Mouse (Mus musculus) forebrain, embryonic 16.5 days (tissue): ENCODE measurements around the gene Ppcdc. TPM values are rescaled to one million over a fixed set of nuclear protein-coding genes. Genes with fewer than 3 reads are reported as not detected.

Source experiments
- ATAC-seq: fragments of 200-750 bp; cut with Nextera tagmentation; 2 replicates; pipeline ENCODE4 v1.8.0; 2017; ENCODE audit warnings: mild to moderate bottlenecking, moderate library complexity
- H3K27ac ChIP-seq: fragments of 300-500 bp; sonication (generic); 2 replicates; pipeline ENCODE4 v1.5.1; 2014; ENCODE audit warnings: low read length, control low read depth
- H3K27me3 ChIP-seq: fragments of 300-500 bp; sonication (generic); replicated peaks from 2 replicates; pipeline ENCODE4 v1.6.1; 2014; ENCODE audit warnings: low read length; ENCODE audit not compliant: control insufficient read depth, insufficient read depth
- H3K36me3 ChIP-seq: fragments of 300-500 bp; sonication (generic); 2 replicates; pipeline ENCODE4 v1.6.1; 2014; ENCODE audit not compliant: control insufficient read depth, insufficient read depth
- H3K4me1 ChIP-seq: fragments of 300-500 bp; sonication (generic); replicated peaks from 2 replicates; pipeline ENCODE4 v1.6.1; 2014; ENCODE audit warnings: low read length; ENCODE audit not compliant: control insufficient read depth, insufficient read depth
- H3K4me2 ChIP-seq: fragments of 300-500 bp; sonication (generic); 2 replicates; pipeline ENCODE4 v1.6.1; 2014; ENCODE audit warnings: mild to moderate bottlenecking, low read length, control low read depth
- H3K4me3 ChIP-seq: fragments of 300-500 bp; sonication (generic); replicated peaks from 2 replicates; pipeline ENCODE4 v1.5.1; 2014; ENCODE audit warnings: mild to moderate bottlenecking, low read length, control low read depth
- H3K9ac ChIP-seq: fragments of 300-500 bp; sonication (generic); replicated peaks from 2 replicates; pipeline ENCODE4 v1.6.1; 2014; ENCODE audit warnings: low read depth, low read length, control low read depth
- H3K9me3 ChIP-seq: fragments of 300-500 bp; sonication (generic); 2 replicates; pipeline ENCODE4 v1.6.1; 2016; ENCODE audit warnings: low read length; ENCODE audit not compliant: control insufficient read depth
- WGBS: fragments of 180-500 bp; shearing (Covaris S2); extraction: QIAGEN DNeasy Blood & Tissue Kit; methylation state at CpG from one replicate; pipeline ENCODE4 v1.1.7; 2014; 5-methylcytosine and 5-hydroxymethylcytosine counted together
- polyA plus RNA-seq: library from polyadenylated mRNA; unstranded; fragments of >200 nt; fragmentation: Nextera tagmentation; extraction: Ambion mirVana; gene quantifications from 2 replicates; pipeline ENCODE4 v1.2.1, GENCODE M21; 2015

Ppcdc gene
- polyA plus RNA-seq, 1 experiment from 2014 or later, result 26.9 TPM

- Histone ChIP-seq H3K27ac (no peak overlapping the region), H3K4me3 (no peak overlapping the region), H3K27me3 (no peaks in the 10 kb centered on the region), H3K4me2 (no peak overlapping the region), H3K36me3 (no peaks in the 10 kb centered on the region), H3K4me1 (peaks cover 7% of the 10 kb centered on the region), H3K9me3 (no peaks in the 10 kb centered on the region), H3K9ac (no peak overlapping the region)
- 89% methylated on average over 9 of the region's 9 CpGs for whole genome bisulfite sequencing
- ATAC-seq, result no peak
Measured at GRCm38 (mm10) chr9:57421121-57421571, 18.8 kb downstream of the Ppcdc start.

- Histone ChIP-seq H3K4me1 (peaks cover 7% of the 10 kb centered on the region), H3K4me2 (no peak overlapping the region), H3K36me3 (no peaks in the 10 kb centered on the region), H3K9ac (no peak overlapping the region), H3K27me3 (no peaks in the 10 kb centered on the region), H3K4me3 (no peak overlapping the region), H3K9me3 (no peaks in the 10 kb centered on the region), H3K27ac (no peak overlapping the region)
- 62% methylated on average over 20 of the region's 20 CpGs for WGBS
- peak; percentile 72 for ATAC-seq
Measured at GRCm38 (mm10) chr9:57420321-57421120, 19.4 kb downstream of the Ppcdc start.

GRCm38 (mm10) chr9:57419521-57420267 is 20.2 kb downstream of the Ppcdc start:
- no peak overlapping the region for H3K4me3 ChIP-seq
- no peaks in the 10 kb centered on the region for H3K27me3 ChIP-seq
- no peak overlapping the region for H3K4me2 ChIP-seq
- H3K9ac ChIP-seq, result no peak overlapping the region
- peaks cover 7% of the 10 kb centered on the region for H3K4me1 ChIP-seq
- no peak overlapping the region for H3K27ac ChIP-seq
- no peaks in the 10 kb centered on the region for H3K36me3 ChIP-seq
- H3K9me3 ChIP-seq, result no peaks in the 10 kb centered on the region
- 90% methylated on average over 16 of the region's 16 CpGs for WGBS
- 0 out of 2 replicates have a peak, but pooled peaks have one; percentile 49 for ATAC-seq

GRCm38 (mm10) chr9:57417341-57417740 is 22.6 kb downstream of the Ppcdc start:
- Histone ChIP-seq H3K4me3 (no peak overlapping the region), H3K9ac (no peak overlapping the region), H3K4me2 (no peak overlapping the region), H3K9me3 (no peaks in the 10 kb centered on the region), H3K27me3 (no peaks in the 10 kb centered on the region), H3K4me1 (peaks cover 7% of the 10 kb centered on the region), H3K36me3 (no peaks in the 10 kb centered on the region), H3K27ac (no peak overlapping the region)
- no peak for ATAC-seq
- WGBS, result 85% methylated on average over 8 of the region's 8 CpGs

- ATAC-seq, result no peak
- no peak overlapping the region for H3K4me3 ChIP-seq
- H3K27me3 ChIP-seq, result no peaks in the 10 kb centered on the region
- no peak overlapping the region for H3K9ac ChIP-seq
- no peak overlapping the region for H3K4me2 ChIP-seq
- H3K27ac ChIP-seq, result no peak overlapping the region
- 94% methylated on average over 9 of the region's 9 CpGs for WGBS
- no peaks in the 10 kb centered on the region for H3K9me3 ChIP-seq
- no peaks in the 10 kb centered on the region for H3K4me1 ChIP-seq
- no peaks in the 10 kb centered on the region for H3K36me3 ChIP-seq
Measured at GRCm38 (mm10) chr9:57407120-57407905, 32.6 kb downstream of the Ppcdc start.

- no peaks in the 10 kb centered on the region for H3K4me1 ChIP-seq
- H3K4me2 ChIP-seq, result no peak overlapping the region
- no peaks in the 10 kb centered on the region for H3K9me3 ChIP-seq
- H3K27ac ChIP-seq, result no peak overlapping the region
- WGBS, result 92% methylated on average over 5 of the region's 5 CpGs
- no peaks in the 10 kb centered on the region for H3K27me3 ChIP-seq
- no peak overlapping the region for H3K9ac ChIP-seq
- ATAC-seq, result no peak
- H3K4me3 ChIP-seq, result no peak overlapping the region
- no peaks in the 10 kb centered on the region for H3K36me3 ChIP-seq
Measured at GRCm38 (mm10) chr9:57406395-57406794, 33.5 kb downstream of the Ppcdc start.

GRCm38 (mm10) chr9:57404036-57404435 is 35.9 kb downstream of the Ppcdc start:
- 86% methylated on average over 5 of the region's 5 CpGs for WGBS
- H3K36me3 ChIP-seq, result no peaks in the 10 kb centered on the region

GRCm38 (mm10) chr9:57402318-57403251 is 37.3 kb downstream of the Ppcdc start:
- Histone ChIP-seq H3K4me2 (no peak overlapping the region), H3K36me3 (no peaks in the 10 kb centered on the region), H3K27me3 (no peaks in the 10 kb centered on the region), H3K4me1 (no peaks in the 10 kb centered on the region), H3K9ac (no peak overlapping the region), H3K9me3 (peaks cover 2% of the 10 kb centered on the region; the same call in 1 of the 2 replicates), H3K27ac (no peak overlapping the region), H3K4me3 (no peak overlapping the region)
- ATAC-seq, result no peak
- 90% methylated on average over 15 of the region's 15 CpGs for WGBS

More at GRCm38 (mm10) chr9:57404036-57404435, 35.9 kb downstream of the Ppcdc start:
- no peak overlapping the region for H3K9ac ChIP-seq
- H3K4me3 ChIP-seq, result no peak overlapping the region
- H3K4me2 ChIP-seq, result no peak overlapping the region
- no peaks in the 10 kb centered on the region; the same call in 1 of the 2 replicates for H3K9me3 ChIP-seq
- H3K27me3 ChIP-seq, result no peaks in the 10 kb centered on the region
- H3K4me1 ChIP-seq, result no peaks in the 10 kb centered on the region
- no peak overlapping the region for H3K27ac ChIP-seq
- ATAC-seq, result no peak
